Mouse (Mus musculus) heart, adult 8-10 months (tissue): ENCODE data around the gene Naa10. TPM values are rescaled to one million over a fixed set of nuclear protein-coding genes. Genes with fewer than 3 reads are reported as not detected.

ENCODE experiments used
- DNase-seq: peaks from one replicate; pipeline ENCODE4 v3.0.0; 2022; ENCODE audit warnings: low spot score
- total RNA-seq, 4 experiments: library from RNA; stranded (reverse); gene quantifications; 2 replicates each; pipeline ENCODE4 v1.2.4; 2022

The Naa10 gene
- 10 to 100 TPM; 46.4 to 59.7 (median 56.5) TPM for total RNA-seq

DNA sequence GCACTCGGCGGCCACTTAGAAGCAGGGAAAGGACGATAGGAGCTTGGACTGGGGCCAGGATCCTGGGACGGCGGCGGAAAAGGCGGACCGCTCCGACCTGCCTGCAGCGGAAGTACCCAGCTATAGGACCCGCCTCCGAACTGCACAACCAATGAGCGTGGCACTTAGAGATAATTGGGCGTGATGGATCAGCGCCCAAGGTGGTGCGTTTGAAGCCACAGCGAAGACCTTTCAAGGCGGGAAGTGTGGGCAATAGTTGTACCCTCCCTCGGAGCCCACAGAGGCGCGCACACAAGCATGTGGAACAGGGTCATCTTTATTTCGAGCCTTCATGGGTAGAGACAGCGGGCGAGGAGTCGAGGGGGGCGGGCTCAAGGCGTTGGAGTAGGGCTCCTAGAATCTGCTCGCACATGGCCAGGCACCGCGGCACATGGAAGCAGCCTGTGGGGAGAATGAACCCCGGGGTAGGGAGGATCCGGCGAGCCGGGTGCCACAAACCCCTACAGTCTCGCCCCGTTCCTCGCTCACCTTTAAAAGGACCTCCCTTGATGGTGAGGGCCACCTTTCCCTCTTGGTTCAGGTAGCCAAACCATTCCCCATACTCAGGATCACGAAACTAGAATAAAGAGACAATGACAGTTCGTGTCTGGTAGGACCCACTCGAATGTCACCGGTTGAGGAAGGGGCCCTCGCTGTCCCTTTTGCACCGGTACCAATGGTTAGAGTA is at the start of gene Naa10, which contains the start of gene Arhgap4:
Gene Naa10, minus strand, starts transcription at position 122 of the 727 bp plus-strand sequence.
Gene Arhgap4, minus strand, starts transcription at position 48 of the 727 bp plus-strand sequence.
- DNase-seq = peak; percentile 84

DNA sequence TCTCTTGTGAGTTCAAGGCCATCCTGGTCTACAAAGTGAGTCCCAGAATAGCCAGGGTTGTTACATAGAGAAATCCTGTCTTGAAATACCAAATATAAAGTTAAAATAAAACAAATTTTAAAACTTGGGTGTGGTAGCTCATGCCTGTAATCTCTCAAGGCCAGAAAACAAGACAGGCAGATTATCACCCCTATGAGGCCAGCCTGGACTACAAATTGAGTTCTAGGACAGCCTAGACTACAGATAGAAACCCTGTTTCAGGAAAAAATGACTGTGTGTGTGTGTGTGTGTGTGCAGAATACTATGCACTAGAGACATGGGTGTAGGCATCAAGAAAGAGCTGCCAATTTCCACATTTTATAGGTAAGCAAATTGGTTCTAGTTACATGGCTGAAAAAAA is 49.0 kb upstream of the Naa10 start:
- no peak for DNase-seq

DNA sequence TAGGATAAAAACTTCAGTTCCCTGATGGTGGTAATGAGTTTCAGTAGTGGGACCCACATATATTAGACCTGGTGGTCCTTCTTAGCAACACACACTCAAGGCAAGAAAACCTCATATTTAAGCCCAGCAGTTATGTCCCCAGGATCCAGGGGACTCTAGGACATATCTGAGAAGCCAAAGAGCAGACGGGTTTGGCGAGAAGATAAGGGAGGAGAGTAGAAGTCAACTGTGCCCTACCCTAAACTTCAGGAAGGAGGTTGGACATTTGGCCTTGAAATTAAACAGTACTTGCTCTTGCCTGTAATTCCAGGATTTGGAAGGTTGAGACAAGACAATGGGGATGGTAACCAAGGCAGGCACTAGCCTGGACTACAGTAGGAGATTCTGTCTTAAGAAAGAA is 48.0 kb upstream of the Naa10 start:
- no peak for DNase-seq

DNA sequence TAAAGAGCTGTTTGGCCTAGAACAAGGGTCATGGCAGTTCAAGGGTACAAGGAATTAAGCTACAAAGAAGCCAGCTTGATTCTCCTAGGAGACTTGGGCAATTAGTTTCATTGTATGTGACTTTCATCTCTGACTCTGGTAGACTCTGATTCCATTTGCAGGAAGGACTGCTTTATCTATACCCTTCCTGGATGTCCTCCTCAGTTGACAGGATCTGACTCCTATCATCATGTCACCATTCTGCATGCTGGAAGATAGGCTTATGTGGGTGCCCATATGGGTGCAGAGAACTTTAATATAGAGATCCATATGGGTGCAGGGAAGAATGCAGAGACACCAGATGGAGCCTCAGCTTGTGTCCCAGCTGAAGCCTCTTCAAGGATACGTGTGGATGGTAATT is 47.4 kb upstream of the Naa10 start:
- DNase-seq = no peak

DNA sequence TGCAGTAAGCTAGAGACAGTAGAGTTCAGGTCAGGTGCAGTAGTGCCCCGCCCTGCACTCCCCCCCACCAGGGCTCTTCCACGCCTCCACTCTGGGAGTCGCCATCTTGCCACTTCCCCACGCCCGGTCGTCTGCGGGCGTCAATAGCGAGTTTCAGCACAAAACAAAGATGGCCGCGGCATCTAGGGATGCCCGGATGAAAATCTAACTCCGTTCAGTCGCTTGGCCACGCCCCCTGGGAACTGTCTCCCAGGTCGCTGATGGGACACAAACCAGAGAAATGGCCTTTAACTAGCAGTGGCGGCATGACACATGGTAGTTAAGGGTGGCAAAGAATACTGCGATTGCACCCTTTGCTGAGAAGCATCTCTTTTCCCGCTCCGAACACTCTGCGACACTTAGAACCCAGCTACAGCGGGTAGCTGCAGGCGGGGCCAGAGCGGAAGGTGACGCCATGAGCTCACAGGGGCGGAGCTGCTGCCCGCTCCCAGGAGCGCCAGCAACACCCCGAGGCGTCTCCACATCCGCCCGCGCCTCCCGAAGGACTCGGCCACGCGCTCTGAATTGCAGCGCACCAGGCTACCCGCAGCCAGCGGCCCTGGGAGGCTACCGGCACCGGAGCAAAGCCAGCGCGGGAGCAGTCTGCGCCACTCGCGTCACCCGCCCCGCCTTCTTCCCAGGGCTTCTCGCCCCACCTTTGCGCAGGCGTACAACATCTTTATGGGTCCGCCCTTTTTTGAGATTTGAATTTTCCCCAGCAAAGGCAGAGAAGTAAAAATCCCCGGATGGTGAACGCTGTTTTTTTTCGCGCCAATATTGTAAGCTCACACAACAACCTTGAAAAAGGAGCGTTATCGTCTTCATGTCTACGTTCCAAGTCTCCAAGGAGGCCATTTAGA is 45.7 kb upstream of the Naa10 start:
- DNase-seq = peak; percentile 89

DNA sequence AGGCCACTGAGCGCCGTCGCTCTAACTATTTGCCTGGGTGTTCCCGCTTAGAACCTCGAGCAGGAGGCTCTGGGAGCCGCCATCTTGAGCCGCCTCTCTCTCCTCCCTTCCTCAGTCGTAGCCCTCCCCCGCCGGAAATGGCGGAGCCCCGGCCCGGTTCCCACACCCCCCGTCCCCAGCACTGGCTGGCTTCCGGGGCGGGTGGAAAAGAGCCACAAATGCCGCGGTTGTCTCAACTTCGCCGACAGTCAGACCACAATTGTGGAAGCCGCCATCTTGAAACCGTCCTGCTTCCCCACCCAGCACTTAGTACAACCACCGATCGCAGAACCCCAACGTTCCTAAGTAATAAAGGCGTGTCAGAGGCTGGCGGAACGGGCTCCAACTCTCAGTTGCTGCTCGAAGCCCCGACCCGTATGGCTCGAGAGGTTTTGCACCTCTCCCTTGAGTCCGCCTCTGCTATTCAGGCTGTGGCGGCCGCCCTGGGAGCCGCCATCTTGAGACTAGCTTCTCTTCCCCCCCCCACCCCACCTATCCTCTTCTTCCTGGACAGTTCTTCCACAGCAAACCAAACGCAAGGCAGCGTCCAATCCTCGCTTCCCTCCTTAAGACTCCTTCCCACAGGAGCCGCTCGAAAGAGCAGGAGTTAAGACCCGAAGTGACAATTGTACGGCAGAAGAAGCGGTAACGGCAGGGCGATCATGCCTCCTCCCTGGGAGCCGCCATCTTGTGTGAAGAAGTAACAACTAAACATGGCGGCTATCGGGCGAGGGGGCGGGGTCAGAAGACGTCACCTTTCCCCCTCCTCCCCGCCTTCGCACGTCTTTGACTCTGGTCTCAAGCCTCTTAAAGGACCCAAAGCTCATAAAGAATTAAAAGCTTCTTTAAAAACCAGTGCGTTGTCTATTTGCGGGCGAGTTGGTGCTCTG is 44.8 kb upstream of the Naa10 start, which contains the start of gene Hcfc1:
Gene Hcfc1, minus strand, starts transcription at position 110 of the 929 bp plus-strand sequence.
- peak; percentile 89 for DNase-seq

DNA sequence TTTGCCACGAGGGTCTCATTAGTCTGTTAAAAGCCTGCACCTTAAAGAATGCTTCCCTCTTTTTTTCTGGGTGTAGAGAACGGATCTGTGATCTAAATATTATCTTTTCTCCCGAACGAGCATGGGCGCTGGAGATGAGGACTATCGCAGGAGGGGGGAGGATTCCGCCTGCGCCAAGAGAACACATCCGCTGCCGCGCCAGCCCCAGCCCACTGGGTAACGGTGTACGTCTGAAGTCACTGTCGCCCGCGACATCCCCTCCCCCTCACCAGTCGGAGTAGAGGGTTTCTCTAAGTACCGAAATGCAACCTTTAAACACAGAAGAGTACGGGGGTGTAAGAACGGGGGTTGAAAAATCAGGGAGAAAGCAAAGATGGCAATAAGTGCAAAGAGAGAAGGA is 43.6 kb upstream of the Naa10 start:
- no peak for DNase-seq

DNA sequence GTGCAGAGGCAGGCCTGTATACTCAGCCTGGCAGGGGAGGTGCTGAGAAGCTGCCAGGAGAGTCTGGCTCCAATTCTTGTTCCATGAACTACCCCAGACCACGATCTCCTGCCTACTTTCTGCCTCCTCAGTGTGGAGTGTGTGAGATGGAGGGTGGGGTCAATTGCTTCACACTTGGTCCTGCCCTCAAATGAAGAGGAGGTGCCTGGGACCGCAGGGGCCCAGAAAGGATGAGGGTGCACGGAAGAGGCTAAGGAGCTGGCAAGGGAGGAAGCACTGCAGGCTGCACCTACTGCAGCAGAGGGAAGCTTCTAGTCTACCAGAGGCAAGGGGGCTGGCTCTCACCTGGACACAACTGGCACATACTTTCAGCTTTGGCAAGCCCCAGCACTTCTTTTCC is 42.6 kb upstream of the Naa10 start:
- no peak for DNase-seq

DNA sequence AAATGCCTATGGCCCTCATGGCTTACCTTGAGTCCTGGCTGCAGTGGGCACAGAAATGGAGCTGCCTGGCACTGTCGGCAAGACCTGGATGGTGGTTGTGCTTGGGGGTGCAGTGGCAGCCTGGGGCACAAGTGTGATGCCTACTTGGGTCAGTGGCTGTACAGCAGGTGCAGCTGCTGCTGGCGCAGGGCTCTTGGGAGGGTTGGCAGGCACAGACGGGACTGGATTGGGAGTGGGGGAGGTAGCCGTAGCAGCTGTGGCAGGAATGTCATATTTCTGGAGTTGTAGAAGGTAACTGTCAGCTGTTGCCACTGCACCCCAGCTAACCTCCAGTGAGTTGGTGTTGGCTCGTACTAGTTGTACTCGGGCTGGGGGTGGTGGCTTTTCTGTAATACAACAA is 33.2 kb upstream of the Naa10 start:
- no peak for DNase-seq

DNA sequence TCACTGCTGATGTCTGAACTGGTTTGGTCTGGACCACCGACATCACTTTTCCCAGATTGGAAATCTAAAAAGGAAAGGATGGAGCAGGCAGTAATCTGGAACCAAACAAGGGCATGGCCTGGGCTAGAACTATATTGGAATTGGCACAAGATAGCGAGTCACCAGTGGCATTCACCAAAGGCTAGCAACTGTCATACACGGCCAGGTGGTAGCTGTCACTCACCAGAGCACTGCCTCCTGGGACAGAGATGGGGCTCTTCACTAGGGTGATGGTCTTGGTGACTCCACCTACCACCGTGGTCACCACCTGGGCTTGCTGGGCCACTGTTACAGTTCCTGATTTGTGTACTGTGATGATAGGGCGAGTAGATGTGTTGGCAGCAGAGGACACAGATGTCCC is 30.9 kb upstream of the Naa10 start:
- DNase-seq = no peak

DNA sequence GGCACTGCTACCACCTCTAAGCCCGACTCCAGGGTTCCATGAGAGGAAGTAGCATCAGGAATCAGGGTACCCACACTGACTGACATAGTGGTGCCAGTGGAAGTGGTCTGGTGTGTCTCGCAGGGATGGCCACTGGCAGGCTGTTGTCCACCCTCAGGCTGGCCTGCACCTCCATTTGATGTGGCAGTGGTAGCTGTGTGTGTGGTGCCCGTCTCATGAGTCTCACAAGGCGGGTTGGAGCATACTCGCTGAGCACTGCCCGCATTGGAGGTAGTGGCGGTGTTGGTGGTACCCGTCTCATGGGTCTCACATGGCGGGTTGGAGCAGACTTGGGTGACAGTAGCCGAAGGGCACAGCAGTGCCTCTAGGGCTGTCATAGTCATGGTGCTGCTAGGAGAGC is 27.6 kb upstream of the Naa10 start:
- DNase-seq = no peak

DNA sequence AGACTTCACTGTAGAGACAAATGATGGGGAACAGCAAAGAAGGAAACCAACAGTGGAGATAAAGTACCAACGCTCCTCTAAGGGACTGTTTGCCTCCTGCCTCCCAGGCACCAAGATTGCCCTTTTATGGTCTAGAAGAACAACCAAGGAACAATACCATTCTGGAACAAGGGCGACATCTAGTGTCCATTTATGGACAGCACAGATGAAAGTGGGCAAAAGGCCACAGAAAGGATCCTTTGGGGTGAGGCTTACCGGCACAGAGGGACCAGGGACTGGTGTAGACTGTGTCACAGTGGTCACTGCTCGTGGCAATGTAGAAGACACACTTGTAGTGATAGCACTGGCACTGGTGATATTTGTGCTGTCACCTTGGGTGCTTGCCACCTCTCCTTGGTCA is 26.9 kb upstream of the Naa10 start:
- DNase-seq = peak; percentile 61

DNA sequence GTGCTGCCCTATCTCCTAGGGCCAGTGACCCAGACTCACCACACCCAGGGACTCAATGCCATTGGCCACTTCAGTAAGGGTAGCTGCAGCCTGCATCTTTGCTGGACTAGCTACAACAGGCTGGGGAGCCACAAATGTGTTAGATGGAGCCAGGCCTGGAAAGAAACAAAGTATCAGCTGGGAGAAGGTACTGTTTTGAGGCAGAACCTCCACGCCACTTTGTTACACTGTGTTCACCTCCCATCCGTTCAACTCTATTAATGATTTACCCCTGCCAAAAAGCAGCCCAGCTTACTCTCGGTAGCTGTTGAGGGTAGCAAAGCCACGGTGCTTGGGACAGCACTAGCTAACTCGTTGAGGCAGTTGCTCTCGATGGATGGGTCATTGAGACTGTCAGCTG is 25.2 kb upstream of the Naa10 start:
- DNase-seq = no peak

DNA sequence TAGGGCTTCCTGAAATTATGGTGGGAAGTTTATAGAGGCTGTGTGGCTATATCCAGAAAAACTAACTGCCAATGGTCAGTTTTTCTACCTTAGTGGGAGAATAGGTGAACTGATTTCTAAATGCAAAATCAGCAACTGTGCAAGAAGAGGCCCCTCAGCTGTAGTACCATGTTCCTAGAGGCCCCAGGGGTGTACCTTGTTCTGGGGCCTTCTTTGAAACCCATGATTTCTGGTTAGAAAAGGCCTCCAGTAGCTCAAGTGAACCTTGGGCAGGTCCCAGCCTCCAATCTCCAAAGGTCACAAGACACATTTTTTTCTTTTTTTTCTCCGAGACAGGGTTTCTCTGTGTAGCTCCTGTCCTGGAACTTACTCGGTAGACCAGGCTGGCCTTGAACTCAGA is 20.6 kb upstream of the Naa10 start:
- no peak for DNase-seq

DNA sequence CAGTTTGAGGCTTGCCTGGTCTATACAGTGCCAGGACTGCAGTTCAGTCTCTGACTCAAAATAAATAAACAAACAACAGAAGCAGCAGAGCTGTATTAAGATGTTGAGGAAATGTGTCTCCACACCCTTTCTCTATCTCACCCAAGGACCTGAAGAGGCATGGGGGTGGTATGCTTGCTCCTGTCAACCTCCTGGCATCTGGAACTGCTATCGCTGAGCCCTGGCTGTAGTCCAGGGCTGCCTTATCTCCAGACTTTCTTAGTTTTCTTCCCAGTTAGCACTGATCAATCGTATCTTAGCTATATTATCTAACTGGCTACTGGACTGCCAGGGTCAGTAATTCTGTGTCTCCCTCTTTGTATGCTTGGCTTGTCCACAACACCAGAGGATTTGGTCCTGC is 20.1 kb upstream of the Naa10 start:
- no peak for DNase-seq

DNA sequence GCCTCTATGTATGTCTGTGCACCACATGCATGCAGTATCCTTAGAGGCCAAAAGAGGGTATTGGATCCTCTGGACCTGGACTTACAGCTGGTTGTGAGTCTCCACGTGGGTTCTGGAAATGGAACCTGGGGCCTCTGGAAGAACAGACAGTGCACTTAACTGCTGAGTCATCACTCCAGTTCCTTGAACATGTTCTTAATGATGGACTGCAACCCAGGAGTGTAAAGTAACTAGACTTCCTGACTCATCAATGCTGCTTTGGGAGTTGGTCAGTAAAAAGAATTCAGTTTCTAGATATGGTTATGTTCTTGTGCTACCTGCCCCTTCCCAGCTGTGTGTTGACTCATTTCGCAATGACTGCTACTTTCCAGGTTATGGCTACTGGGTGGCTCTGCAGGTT is 10.1 kb upstream of the Naa10 start:
- DNase-seq = no peak

DNA sequence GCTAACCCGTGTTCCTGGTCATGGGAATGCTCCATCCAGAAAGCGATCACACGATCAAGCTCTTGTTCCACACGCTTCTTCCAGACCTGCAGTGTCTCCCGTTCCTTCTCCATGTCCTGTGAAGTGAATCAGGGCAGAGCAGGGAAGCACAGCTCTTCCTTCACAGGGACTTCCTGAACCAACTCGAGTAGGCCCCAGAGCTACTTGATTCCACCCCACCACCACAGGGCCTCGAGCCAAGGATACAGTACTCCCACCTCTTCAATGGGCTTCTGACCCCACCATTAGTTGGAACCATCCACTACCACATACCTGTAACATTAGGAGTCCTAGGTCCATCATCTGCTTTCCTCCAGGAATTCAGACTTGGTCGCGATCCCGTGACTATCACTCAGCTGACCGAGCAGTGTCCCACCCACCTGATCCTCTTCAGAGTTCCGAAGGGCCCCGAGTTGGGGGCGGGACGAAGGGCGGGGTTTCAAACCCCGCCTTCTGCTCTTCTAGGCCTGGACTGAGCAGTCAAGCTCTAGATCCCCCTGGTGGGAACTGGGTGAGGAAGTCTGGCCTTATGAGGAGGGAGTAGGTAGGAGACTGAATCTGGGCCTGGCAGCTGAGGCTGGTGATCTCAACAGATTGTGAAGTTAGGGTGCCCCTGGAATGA is 8.8 kb upstream of the Naa10 start, which contains the start of gene Renbp:
Gene Renbp, minus strand, starts transcription at position 449 of the 661 bp plus-strand sequence.
- DNase-seq = peak; percentile 69

DNA sequence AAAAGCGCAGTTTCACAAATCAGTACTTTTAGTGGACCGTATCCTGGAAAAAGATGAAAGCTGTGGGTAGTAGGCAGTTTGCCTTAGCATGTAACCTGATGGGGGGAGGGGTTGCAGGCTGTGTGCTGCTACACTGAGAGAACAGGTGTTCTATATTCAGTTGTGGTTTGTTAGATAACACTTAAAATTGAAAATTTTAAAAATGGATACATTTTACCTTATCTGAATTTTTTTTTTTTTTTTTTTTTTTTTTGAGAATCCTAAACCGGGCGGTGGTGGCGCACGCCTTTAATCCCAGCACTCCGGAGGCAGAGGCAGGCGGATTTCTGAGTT is 772 bp upstream of the Naa10 start:
- DNase-seq = no peak

DNA sequence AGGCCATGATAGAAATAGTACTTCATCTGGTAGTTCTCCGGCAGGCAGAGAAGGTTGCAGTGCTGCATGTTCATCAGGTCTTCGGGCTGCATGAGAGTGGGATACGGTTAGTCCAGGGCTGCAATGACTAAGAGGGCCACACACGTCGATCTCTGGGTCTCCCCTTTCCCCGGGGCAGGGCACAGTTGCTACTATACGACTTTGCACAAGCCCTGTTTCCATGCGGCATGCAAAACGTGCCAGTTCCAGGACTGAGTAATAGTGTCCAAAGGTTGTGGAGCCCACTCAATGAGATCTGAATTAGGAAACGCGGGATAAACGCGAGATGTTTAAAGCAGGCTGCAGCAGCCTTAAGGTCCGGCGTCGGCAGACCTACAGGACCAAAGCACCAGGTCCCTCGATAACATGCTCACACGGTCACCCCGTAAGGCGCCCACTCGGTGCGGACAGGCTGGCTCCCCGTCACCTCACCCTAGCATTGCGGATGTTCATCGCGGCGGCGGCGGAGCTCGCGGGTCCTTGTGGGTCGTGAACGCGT is 390 bp downstream of the Naa10 start:
- DNase-seq = no peak

DNA sequence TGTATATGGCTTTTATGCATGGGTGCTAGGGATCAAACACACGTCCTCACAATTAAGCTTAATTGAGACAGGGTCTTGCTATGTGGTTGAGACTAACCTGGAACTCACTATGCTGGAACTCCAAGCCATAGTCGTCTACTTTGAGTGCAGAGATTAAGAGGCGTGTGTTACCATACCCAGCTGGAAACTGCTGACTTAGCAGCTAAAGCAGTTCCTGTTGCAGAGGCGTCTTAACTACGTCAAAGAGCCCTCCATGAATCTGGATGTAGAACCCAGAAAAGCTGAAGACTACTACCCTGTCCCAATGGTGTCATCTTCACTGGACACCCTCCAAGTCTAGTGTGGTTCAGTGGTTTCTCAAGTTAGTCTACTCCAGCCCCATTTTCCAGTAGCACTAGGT is 3.1 kb downstream of the Naa10 start:
- no peak for DNase-seq

DNA sequence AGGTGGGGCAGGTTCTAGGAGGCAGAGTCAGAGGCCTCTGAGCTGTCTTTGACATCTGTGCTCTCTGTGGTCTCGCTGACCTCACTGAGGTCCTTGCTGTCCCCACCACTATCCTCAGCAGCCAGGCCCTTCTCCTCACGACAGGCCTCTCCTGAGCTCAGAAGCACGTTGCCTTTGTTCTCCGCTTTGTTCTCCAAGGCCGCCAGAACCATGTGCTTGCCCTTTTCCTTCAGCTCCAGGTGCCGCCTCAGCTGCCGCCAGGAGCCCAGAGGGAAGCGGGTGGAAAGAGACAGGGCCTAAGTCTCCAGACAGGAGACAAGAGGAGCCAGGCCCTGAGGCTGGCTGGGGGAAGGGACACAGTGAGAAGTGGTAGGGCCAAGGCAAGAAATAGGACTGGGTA is 4.8 kb downstream of the Naa10 start:
- DNase-seq = no peak
